Mouse (Mus musculus) G1E (cell line): ENCODE data around the gene Edem2. TPM values are rescaled to one million over a fixed set of nuclear protein-coding genes. Genes with fewer than 3 reads are reported as not detected.
A peak's percentile ranks its signal among the peaks of the same experiment; 100 is the strongest.
"Not testable (repeated sequence)": the region's sequence is repeated elsewhere in the genome, so short reads cannot be mapped to it uniquely, and the experiment has no call there.

Experiments
- ATAC-seq: 2 replicates; pipeline ENCODE4 v1.8.0; 2016; ENCODE audit warnings: mild to moderate bottlenecking; ENCODE audit not compliant: insufficient number of reproducible peaks, poor library complexity, low FRiP score, severe bottlenecking; ENCODE audit errors: extremely low read depth
- DNase-seq: peaks from one replicate; pipeline ENCODE4 v3.0.0; 2012; ENCODE audit warnings: low spot score
- H3K27me3 ChIP-seq: 2 replicates; pipeline ENCODE4 v1.6.1; 2012; ENCODE audit warnings: mild to moderate bottlenecking, low read length, inconsistent platforms; ENCODE audit not compliant: insufficient read depth
- H3K36me3 ChIP-seq: replicated peaks from 2 replicates; pipeline ENCODE3; 2012; ENCODE audit warnings: mild to moderate bottlenecking, inconsistent platforms
- H3K4me1 ChIP-seq: 2 replicates; pipeline ENCODE4 v1.6.1; 2012; ENCODE audit warnings: low read depth, low read length, inconsistent platforms, mixed read lengths; ENCODE audit not compliant: insufficient read depth
- H3K4me3 ChIP-seq: 2 replicates; pipeline ENCODE4 v1.5.1; 2012; ENCODE audit warnings: low read depth, mild to moderate bottlenecking, inconsistent platforms, low read length, moderate library complexity, mixed read lengths
- H3K9me3 ChIP-seq: replicated peaks from 2 replicates; pipeline ENCODE4 v1.6.1; 2012; ENCODE audit warnings: inconsistent platforms
- CTCF ChIP-seq: IDR thresholded peaks from 2 replicates; pipeline ENCODE4 v1.5.1; 2012; ENCODE audit warnings: low read depth, low read length, inconsistent platforms, mixed read lengths
- GATA1 ChIP-seq: IDR thresholded peaks from 2 replicates; pipeline ENCODE4 v1.6.1; 2012; ENCODE audit warnings: borderline replicate concordance, low read length, inconsistent platforms, mixed read lengths
- GATA2 ChIP-seq: IDR thresholded peaks from 2 replicates; pipeline ENCODE4 v1.6.1; 2012; ENCODE audit warnings: low read depth, low read length, inconsistent platforms, borderline replicate concordance
- POLR2AphosphoS5 ChIP-seq: IDR thresholded peaks from 2 replicates; pipeline ENCODE4 v1.6.1; 2012; ENCODE audit warnings: low read depth, low read length, inconsistent platforms; ENCODE audit not compliant: insufficient replicate concordance
- TAL1 ChIP-seq: conservative IDR thresholded peaks from 2 replicates; pipeline ENCODE4 v1.6.1; 2012; ENCODE audit warnings: low read depth, low read length, inconsistent platforms, mixed read lengths
- polyA plus RNA-seq: library from polyadenylated mRNA; stranded (reverse); fragments of >175 nt; gene quantifications from 2 replicates; pipeline ENCODE4 v1.2.3, GENCODE M21; 2012
- total RNA-seq, 2 experiments: library from RNA; stranded (forward) in 1 of 2; stranded (reverse) in 1 of 2; fragments of 200-1000 nt in 1 of 2; fragments of >200 nt in 1 of 2; fragmentation: Nextera tagmentation in 1 of 2; gene quantifications; 2 replicates each; pipeline ENCODE4 v1.2.3; 2014 to 2017

The Edem2 gene
- total and polyA plus RNA-seq, 3 experiments = 33.8 to 38.3 (median 36.9) TPM

DNA sequence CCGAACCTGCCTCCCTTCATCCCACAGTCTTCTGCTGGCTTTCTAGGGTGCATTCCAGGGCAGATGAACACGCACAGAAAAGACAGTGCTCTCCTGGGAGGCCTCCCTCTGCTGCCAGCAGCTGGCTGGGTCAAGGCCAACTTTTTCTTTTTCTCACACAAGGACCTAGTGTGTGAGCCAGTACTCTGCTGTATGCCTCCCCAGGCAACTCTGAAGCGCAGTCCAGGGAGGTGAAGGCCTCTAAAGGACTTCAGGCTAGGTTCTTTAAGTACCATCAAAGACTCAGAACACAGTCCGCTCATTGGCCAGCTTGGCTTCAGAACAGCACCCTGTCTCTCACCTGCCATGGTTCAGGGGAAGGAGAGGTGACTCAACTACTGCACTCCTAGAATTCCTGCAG, 22.0 kb downstream of the Edem2 start:
- Histone ChIP-seq H3K9me3 (no peaks in the 10 kb centered on the region), H3K27me3 (no peaks in the 10 kb centered on the region), H3K4me1 (no peaks in the 10 kb centered on the region; the same call in 1 of the 2 replicates), H3K36me3 (peaks cover 85% of the 10 kb centered on the region), H3K4me3 (no peak overlapping the region)
- DNase-seq = no peak
- TF ChIP-seq CTCF (no peak), TAL1 (no peak)
- ATAC-seq = no peak

DNA sequence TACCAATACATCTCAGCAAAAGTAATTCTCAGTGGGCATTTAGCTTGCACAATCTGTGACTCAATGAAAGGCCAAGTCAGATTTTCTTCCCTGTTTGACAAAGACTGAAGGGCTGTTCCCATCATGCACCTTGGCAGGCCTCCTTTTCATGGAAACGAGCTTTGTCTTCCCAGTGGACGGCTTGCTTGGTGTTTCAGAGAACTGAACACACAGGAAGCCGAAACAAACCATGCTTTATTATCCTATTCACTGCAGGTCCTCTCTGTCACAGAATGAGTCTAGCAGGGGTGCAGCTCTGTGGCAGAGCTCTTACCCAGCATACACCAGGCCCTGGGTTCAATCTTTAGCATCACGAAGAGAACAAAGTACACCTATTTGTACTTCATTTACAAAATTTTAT, 25.6 kb downstream of the Edem2 start:
- no peaks in the 10 kb centered on the region for H3K9me3 ChIP-seq
- ATAC-seq (no peak), DNase-seq (no peak)
- peaks cover 67% of the 10 kb centered on the region for H3K36me3 ChIP-seq
- TF ChIP-seq CTCF = no peak
- TF ChIP-seq GATA2 = no peak
- no peak for TF ChIP-seq POLR2AphosphoS5
- no peak for TF ChIP-seq TAL1
- TF ChIP-seq GATA1 = no peak
- no peaks in the 10 kb centered on the region for H3K4me1 ChIP-seq
- no peak overlapping the region for H3K4me3 ChIP-seq
- H3K27me3 ChIP-seq = no peaks in the 10 kb centered on the region

DNA sequence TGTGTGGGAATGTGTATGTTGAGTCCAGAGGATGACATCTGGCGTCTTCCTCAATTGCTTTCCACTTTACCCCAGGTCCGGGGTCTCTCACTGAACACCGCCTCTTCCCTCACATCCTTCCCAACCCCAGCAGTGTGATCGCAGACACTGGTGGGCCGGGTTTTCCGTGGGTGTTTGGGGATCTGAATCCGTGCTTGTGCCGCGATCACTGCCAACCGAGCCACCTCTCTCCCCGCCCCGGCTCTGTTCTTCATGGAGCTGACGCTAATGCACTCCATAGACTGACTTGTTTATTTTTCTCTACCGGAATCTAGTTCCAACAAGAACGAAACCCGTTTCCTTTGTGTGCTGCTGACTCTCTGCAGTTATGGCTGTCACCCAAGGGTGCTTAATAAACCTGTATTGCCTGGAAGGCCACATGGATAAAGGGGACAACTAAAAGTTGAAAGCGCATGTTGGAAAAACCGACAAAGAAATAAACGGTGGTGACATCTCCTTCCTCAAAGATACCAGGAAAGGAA, 27.8 kb downstream of the Edem2 start:
- H3K4me1 ChIP-seq = peaks cover 3% of the 10 kb centered on the region
- H3K9me3 ChIP-seq = no peaks in the 10 kb centered on the region
- DNase-seq = no peak
- TF ChIP-seq GATA1 = no peak
- no peak for TF ChIP-seq CTCF
- TF ChIP-seq GATA2 = no peak
- TF ChIP-seq POLR2AphosphoS5 = no peak
- TF ChIP-seq TAL1 = no peak
- peaks cover 49% of the 10 kb centered on the region for H3K36me3 ChIP-seq
- H3K4me3 ChIP-seq = no peak overlapping the region
- ATAC-seq = no peak
- no peaks in the 10 kb centered on the region for H3K27me3 ChIP-seq

DNA sequence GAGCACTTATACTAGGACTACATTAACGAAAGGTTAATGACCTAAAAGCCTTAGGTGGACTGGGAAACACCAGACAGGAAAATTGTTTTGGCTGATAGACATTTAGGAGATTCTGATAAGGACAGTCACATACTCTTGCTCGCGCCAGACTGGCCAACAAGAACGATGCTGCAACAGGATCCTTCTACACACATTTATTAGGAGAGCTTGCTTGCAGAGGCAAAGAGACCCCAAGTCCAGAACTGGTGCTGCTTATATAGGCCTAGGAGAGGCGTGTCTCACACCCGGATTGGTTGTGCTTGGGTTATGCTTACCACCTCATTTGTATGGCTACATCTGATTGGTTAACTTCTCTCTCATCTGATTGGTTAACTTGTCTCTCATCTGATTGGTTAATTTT, 30.8 kb downstream of the Edem2 start:
- H3K9me3 ChIP-seq, DNase-seq, ATAC-seq, H3K27me3 ChIP-seq, H3K4me3 ChIP-seq: not testable (repeated sequence)
- Histone ChIP-seq H3K36me3 (peaks cover 24% of the 10 kb centered on the region), H3K4me1 (peaks cover 18% of the 10 kb centered on the region)

DNA sequence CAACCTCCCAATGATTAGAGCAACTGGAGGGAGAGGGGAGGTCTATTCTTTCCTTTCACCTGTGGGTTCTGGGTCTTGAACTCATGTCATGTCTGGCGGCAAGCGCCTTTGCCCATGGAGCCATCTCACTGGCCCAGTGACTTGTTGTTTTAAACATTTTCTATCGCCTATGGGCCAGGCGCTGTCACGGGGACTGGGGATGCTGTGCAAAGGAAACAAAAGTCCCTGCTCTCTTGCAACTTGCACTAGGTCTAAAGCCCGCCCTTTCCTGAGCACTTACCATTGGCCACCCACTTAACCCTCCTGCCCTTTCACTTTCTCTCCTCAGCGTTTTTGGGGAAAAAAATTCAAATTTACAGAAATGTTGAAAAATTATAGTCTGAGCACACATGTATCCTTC, 32.4 kb downstream of the Edem2 start:
- ATAC-seq (no peak), DNase-seq (no peak)
- TF ChIP-seq TAL1 (no peak), POLR2AphosphoS5 (no peak)
- H3K9me3 ChIP-seq = no peaks in the 10 kb centered on the region
- peaks cover 24% of the 10 kb centered on the region for H3K4me1 ChIP-seq
- H3K36me3 ChIP-seq = peaks cover 11% of the 10 kb centered on the region
- no peak overlapping the region for H3K4me3 ChIP-seq
- no peaks in the 10 kb centered on the region for H3K27me3 ChIP-seq

DNA sequence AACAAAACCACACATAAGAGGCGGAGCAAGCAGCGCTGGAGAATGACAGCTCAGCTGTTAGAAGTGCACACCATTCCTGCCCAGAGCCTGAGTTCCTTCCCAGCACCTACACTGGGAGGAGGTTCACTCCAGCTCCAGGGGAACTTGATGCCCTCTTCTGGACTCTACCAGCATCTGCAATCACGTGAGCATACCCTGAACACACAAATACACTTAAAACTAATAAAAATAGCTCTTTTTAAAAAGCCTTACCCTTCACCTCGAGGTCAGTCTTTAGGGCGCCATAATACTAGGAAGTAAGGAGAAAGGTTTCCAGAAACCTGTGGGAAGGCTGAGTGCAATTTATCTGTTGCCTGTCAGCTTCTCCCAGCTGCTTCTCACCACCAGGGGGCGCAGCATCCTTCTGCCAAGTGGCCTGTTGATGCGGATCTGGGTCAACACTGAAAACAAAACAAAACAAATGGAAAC, 33.1 kb downstream of the Edem2 start:
- no peak for TF ChIP-seq GATA1
- peak; percentile 77 for TF ChIP-seq CTCF
- Histone ChIP-seq H3K4me3 (no peak overlapping the region), H3K27me3 (no peaks in the 10 kb centered on the region), H3K4me1 (peaks cover 27% of the 10 kb centered on the region), H3K9me3 (no peaks in the 10 kb centered on the region), H3K36me3 (peaks cover 4% of the 10 kb centered on the region)
- ATAC-seq (0 out of 2 replicates have a peak, but pooled peaks have one; percentile 36), DNase-seq (peak; percentile 47)

DNA sequence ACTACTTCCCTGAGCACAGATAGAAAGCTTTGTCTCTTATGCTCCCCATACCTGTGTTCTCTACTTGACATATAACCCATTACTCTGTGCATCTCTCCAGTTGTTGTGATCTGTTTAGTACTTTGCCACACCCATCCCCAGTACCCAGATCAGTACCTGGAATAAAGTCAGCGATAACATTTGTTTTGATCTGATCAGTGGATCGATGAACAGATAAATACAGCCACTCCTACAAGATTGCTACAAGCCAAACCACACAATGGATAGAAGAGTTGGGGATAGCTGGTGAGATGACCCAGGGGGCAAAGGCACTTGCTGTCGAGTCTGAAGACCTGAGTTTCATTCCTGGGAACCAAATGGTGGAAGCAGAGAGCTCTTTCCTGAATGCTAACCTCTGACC, 34.0 kb downstream of the Edem2 start:
- TF ChIP-seq GATA2 (no peak), TAL1 (no peak), GATA1 (no peak), POLR2AphosphoS5 (no peak), CTCF (no peak)

More for the DNA sequence above, 34.0 kb downstream of the Edem2 start:
- Histone ChIP-seq H3K4me1 (peaks cover 34% of the 10 kb centered on the region), H3K36me3 (peaks cover 4% of the 10 kb centered on the region), H3K4me3 (no peak overlapping the region), H3K27me3 (no peaks in the 10 kb centered on the region), H3K9me3 (no peaks in the 10 kb centered on the region)
- no peak for ATAC-seq
- no peak for DNase-seq
